Mouse (Mus musculus): ENCODE measurements around the gene Brpf3.
A peak's percentile ranks its signal among the peaks of the same experiment; 100 is the strongest.
"Not testable (repeated sequence)": the region's sequence is repeated elsewhere in the genome, so short reads cannot be mapped to it uniquely, and the experiment has no call there.

Brpf3 gene

DNA sequence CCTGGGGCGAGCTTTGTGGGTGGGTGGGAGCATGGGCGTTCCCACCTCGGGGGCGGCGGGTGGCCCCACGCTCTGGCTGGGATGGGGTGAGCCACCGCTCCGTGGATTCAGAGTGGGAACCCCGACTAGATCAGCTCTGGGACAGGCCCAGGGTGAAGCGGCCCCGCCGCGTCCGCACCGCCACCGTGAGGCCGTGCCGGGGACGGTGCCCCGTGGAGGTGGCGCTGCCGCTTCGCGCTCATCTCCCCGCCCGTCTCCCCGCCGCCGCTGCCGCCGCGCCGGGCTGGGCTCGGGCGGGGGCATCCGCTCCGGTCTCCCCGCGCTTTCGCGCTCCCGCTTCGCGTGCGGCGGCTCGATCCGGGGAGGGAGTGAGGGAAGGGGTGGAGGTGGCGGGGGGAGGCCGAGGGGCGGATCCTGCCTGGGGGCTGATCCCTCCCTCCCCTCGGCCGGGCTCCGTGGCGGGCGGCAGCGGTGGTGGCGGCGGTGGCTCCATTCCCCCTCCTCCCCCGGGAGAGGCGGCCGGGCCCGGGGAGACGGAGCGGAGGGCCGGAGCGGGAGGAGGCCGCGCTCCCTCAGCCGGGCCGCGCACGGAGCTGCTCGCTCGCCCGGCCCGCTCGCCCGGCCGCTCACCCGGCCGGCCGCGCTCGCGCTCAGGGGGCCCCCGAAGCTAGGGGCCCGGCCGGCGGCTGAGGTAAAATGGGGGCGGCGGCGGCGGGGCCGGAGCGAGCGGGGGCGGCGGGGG, at the start of gene Brpf3:
Gene Brpf3, plus strand, starts transcription at position 420 of the 742 bp plus-strand sequence.
- DNase-seq = peak; percentile 85

DNA sequence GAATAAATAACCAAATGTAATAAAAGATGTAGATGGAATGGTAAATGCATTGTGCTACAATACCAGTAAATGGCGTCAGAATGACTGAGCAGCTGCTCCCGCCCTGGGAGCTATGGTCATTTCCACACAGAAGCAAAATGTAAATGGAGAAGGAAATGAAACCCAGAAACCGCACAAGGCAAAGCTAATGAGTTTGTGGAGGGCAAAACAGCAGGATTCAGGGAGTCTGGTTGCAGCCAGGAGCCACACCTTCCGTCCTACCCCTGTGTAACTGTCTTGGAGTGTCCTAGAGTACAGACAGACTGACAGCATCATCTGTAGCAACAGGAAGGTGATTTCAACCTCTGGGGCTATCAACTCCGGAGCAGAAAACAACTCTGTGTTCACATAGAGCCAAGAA, 44.4 kb upstream of the Brpf3 start:
- no peak for DNase-seq

DNA sequence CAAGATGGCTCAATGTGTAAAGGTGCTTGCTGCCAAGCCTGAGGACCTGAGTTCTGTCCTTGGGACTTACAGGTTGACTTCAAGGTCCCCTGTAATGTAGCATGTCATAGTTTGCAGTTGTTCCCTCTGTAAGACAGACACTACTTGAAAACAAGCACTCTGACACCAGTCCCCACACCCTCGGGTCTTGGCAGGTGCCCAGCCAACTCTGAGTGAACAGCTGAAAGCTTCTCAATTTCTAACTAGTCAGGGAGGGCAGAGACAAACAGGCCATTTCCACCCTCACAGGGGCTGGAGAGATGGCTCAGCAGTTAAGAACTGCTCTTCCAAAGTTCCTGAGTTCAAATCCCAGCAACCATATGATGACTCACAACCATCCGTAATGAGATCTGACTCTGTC, 43.4 kb upstream of the Brpf3 start:
- no peak for DNase-seq

DNA sequence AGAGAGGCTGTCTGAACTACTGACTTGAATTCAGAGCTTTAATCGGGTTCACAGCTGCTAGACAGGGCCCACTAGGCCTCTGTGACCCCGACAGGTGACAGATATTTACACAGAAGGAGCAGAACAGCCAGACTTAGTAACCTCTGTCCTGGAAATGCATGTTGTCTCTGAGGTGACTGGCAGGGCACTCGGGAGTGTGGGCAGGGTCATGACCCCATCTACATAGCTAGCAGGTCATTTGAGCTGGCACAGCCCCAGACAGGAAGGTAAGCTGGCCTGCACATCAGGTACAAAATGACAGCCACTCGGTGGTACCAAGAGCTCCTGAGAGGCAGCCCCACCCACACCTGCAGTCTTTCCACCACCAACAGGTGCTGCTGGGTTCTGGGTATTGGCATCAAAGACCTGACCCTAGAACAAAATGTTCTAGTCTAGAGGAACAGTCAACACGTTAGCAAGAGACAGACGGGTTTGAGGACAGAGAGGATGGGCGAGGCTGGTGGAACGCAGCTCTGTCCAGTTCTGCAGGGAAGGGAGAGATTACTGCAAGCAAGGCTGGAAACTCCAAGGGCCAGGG, 40.1 kb upstream of the Brpf3 start:
- DNase-seq = no peak

DNA sequence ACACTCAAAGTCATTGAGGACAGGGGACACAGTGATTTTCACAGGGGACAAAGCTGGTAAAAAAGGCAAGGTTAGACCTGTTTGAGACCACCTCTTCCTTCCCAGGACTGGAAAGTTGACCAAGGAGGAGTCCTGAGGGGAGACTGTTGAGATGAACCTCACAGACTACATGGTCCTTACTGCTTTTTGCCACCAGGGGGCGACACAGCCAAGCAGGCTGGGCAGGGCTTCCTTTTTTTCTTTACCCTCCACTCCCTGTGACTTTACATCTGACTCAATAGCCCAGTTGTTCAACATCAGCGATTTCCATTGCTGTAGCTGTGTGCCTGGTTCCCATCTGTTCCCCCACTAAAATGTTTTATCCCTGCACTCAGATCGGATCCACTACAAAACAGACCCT, 39.0 kb upstream of the Brpf3 start:
- peak; percentile 81 for DNase-seq

DNA sequence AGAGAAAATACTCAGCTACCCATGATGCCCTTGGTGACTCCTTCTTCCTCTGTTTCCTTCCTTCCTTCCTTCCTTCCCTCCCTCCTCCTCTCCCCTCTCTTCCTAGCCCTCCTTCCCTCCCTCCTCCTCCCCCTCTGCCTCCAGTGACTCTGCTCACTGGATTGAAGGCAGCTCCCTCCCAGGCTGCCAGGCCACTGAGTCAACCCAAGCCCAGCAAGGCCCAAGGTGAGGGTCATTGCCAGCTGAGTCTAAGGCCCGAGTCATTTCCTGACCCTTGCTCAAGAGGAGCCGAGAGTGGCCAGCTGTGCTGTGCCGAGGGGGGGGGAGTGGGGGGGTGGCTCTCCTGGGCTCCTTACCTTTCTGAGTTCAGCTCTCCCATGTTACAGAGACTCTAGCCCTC, 34.7 kb upstream of the Brpf3 start:
- DNase-seq = no peak

DNA sequence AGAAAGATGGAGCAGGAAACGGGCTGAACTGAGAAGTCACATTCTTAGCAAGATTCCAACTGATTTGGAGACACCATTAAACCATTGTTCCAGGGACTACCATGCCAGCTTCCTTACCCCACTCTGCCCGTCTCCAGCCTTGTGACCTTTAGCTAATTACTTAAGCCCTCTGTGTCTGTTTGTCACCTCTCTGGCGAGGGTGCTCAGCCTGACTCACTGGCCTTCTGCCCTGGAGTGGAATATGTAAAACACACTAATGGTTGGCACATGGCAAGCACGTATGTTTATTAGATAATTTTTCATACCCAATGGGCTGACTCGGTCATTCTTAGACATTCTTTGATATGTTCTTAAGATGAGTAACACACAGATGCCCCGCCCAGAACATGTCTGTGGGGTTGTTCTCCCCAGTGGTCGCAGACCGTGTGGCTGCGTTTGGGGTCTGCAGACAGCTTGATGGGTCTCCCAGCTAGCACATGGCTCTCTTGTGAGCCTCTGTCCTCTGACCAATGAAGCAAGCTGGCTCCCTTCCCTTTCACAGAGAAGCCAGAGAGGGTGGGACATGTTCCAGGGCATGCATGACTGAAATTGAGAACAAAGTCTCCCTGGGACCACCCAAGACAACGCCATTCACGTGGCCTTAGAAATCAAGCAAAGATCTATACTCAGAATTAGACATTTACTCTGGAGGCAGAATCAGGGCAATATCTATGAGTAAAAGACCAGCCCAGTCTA, 33.9 kb upstream of the Brpf3 start:
- no peak for DNase-seq

DNA sequence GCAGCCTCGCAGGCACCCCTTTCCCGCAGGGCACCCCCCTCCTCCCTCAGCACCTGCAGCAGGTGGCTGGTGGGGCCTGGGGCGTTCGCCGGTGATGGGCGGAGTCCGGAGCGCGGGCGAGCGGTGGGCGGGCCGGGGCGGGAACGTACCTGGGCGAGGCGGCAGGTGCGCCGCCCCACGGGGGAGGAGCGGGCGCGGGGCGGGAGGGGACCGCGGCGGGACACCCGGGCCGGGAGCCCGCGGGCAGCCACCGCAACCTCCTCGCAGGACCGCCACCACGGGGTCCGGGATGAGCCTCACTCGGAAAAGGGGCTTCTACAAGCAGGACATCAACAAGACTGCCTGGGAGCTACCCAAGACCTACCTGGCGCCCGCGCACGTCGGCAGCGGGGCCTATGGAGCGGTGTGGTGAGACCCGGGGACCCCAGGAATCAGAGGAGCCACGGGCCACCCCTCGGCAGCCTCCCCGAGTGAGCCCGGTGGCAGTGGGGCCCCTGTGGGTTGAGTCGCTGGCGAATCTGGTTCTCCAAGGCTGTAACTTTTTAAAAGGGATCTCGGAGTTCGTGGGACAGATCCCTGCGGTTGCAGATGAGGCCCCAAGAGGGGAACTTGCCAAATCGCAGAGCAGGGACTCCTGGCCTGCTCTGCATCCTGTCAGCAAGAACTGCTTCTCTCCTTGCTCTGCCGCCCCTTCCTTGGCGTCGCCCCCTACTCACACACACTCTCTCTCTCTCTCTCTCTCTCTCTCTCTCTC, 31.6 kb upstream of the Brpf3 start, which contains the start of gene Mapk13:
Gene Mapk13, plus strand, starts transcription at position 177 of the 754 bp plus-strand sequence.
- peak; percentile 51 for DNase-seq

DNA sequence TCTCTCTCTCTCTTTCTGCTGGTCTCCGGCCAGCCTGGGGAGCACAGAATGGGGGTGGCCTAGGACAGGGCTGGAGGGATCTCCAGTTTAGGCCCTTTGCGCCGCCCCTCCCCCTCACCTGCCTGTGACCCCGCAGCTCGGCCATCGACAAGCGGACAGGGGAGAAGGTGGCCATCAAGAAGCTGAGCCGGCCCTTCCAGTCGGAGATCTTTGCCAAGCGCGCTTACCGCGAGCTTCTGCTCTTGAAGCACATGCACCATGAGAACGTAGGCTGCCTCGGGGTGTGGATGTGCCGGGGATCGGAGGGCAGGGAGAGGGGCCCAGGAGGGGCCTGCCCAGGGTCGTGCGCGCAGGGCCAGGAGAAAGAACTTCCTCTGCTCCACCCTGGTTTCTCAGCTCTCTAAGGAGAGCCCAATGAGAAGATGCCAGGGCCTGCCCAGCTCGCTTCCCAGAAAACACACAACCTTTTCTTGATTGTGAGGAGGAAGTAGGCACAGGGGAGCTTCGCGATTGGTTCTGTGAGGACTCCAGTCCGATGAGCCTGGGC, 30.9 kb upstream of the Brpf3 start:
- DNase-seq = peak; percentile 27

DNA sequence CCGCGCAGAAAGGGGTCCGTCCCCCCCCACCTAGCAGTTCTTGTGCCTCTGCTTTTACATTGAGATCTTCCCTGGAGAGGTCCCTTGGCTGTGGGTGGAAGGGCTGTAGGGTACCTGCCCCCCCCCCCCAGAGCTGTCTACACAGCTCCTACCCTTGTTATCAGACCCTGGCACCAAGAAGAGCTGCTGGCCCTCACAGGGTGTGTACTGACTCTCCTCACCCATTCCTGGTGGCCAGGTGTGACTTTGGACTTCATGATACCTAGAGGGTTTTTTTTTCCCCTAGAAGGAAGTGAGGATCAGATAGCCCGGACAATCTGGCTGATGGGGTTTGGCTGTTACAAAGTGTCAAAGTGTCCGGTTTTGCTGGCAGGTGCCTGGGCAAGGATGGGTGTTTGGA, 29.6 kb upstream of the Brpf3 start:
- DNase-seq = no peak

DNA sequence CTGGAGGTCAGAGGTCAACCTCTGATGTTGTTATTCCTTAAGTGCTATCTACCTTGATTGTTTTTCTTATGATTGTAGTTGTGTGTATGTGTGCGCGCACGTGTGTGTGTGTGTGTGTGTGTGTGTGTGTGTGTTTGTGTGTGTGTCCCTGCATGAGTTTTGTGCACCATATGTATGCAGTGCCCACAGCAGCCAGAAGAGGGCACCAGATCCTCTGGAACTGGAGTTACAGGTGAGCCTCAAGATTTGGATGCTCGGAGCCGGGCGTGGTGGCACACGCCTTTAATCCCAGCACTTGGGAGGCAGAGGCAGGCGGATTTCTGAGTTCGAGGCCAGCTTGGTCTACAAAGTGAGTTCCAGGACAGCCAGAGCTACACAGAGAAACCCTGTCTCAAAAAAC, 26.6 kb upstream of the Brpf3 start:
- DNase-seq = not testable (repeated sequence)

DNA sequence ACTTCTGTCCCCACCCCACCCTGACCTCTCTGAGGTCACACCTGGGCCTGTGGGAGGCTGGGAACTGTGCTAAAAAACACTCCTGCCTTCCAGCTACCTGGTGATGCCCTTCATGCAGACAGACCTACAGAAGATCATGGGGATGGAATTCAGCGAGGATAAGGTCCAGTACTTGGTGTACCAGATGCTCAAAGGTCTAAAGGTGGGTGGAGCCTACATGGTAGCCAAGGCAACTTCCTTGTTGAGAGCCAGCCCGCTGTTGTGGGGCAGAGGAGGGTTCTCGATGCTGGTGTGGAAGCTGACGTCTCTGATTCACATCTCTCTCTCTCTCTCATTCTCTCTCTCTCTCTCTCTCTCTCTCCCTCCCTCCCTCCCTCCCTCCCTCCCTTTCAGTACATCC, 25.7 kb upstream of the Brpf3 start:
- DNase-seq = no peak

DNA sequence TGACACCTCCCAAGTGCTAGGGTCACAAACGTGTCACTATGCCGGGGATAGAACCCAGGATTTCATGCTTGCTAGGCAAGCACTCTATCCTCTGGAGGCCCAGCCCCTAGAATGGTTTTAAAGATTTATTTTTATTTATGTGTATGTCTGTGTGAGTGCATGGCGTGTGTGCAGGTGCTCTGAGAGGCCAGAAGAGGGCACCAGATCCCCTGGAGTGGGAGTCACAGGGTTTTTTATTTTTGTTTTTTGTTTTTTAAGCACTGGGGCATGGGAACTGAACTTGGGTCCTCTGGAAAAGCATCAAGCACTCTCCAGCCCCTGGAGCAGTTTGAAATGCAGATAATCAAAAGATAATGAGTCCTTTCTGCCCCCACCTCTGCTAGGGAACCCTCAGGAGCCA, 24.1 kb upstream of the Brpf3 start:
- DNase-seq = no peak

DNA sequence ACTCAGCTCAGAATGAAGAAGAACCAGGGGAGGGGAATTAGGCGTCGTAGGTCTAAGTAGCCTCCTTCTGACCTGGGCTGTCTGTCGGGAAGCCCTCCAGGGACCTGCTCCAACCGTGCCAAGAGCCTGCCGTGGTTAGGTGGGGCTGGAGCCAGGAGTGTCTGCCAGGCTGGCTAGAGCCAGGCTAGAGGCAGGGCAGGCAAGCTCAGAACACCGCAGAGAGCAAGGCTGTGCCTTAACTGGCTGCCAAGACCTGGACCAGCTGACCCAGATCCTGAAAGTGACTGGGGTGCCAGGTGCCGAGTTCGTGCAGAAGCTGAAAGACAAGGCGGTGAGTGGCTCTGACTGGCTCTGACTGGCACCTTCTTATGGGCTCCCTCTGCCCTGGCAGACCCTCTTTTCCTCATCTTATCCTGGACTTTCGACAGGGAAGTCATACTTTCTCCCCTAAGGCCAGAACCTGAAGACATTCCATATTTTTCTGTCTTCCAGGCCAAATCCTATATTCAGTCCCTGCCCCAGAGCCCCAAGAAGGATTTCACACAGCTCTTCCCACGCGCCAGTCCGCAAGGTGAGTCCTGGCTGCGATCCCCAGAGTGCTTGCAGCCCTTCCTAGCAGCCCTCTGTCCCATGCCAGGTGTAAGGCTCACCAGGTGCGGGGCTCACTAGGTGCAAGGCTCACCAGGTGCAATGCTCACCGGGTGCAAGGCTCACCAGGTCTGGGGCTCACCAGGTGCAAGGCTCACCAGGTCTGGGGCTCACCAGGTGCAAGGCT, 23.5 kb upstream of the Brpf3 start:
- peak; percentile 28 for DNase-seq

DNA sequence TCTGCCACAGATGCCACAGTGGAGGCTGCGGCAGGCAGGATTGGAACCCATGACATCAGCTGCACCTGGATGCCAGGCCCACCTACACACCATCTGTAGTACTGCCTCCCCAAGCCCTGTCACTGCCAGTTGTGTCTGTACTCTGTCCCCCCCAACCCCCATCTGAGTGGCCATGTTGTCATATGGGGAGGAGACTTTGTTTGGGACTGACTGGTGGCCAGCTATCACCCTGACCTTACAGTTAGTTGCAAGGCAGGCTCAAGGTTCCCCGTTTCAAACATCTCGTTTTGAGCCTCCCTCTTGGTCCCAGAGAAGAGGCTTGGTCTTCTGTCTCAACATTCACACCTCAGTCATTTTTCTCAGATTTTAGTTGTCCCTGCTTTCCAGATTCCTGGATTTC, 21.2 kb upstream of the Brpf3 start:
- DNase-seq = no peak

DNA sequence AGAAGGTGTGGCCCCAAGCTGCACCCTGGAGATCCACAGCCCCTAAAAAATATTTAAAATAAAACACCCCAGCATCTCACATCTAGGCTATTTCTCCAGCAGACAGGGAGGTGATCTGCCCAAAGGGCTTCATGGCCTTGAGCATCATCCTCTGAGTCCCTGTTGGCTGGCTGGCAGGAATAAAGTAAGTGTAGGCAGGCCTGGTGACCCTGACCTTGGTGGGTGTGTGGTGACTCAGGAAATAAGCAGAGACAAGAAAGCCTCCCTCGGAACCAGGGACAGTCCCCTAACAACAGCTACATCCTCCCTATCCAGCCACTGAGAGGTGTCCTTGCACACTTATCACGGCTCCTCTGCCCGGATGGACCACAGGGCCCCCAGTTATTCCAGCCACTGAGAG, 20.1 kb upstream of the Brpf3 start:
- DNase-seq = no peak

DNA sequence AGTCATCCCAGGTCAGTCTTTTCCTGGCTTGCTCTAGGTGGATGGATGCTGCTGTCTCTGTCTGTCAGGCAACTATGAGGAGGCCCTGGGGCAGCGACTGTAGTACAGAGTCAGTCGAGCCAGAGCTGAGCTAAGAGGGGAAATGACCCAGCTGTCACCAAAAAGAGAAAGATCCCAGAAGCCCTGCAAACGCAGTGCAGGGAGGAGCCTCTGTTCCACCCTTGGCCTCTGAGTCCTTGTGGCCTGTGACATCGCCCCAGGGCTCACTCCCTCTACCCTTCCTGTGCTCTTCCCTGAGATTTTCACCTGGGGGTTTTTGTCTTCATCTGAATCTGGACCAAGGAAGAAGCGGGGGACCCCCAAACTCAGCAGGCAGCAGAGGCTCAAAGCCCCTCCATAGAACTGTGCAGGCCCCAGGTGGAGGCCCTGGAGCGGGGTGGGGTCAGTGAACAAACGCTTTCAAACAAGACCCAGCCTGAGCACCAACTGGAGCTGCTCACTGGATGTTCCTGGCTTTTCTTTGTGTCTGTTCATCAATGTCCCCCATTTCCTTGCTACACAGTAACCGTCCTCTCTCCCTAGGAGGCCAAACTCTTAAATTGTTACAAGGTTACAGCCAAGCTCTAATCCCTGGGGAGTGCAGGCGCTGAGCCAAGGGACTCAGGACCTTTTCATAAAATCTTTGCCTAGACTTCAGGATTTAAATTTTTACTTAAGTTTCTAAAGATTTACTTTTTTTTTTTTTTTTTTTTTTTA, 19.4 kb upstream of the Brpf3 start:
- DNase-seq = no peak

DNA sequence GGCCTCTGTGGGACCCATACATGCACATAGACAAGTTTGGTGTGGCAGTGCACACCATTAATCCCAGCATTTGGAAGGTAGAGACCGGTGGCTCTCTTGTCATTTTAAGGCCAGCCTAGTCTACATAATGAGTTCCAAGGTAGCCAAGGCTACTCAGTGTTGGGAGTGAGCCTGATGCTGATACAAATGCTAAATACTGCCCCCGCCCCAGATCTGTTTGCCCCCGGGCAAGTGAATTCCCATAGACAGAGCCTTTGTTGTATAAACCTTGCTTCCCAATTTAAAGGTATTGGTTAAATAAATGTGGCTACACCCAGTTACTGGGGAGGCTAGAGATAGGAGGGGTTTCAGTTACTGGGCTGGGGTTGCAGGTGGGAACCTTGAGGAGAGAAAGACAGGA, 15.9 kb upstream of the Brpf3 start:
- DNase-seq = no peak

DNA sequence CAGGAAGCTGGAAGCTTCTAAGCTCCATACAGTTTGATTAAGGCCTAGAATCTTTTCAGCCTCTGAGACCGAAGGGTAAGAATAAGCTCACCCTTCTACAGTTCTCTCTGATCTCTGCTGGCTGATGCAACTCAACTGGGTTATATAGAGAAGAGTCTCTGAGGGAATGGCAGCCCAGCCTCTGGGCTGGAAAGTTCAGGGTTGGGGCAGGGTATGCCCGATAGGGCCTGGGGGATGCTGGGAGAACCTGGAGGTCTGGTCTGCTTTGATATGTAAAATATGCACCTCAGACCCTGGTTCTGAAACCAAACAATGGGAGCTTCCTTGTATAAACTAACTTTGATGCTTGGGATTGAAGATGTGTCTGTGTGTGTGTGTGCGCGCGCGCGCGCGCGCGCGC, 13.4 kb upstream of the Brpf3 start:
- no peak for DNase-seq

DNA sequence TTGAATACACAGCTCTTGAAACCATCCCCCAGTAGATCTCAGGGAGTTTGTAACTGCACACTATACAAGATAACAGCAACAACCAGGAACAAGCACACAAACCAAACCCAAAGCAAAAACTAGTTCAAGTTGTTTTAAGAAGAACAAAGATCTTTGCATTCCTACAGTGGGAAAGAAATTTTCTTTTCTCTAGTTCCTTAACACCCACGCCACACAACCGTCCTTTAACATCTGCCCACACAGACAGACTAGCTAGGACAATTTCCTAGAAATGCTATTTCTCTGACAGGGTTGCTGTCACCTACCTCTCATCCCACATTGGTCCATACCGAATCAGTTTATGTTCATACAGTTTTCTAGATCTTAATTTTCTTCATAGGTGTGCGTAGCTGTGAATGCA, 3.9 kb upstream of the Brpf3 start:
- DNase-seq = no peak
